Mouse (Mus musculus): Measurements from ENCODE around the gene Olfr765.

GRCm38 (mm10) chr10:129004032-129004920 is 45.5 kb downstream of the Olfr765 start:
- TF ChIP-seq CTCF (IDR thresholded peaks at IDR 0.05 in 2 of 3, conservative IDR thresholded peaks at IDR 0.05 in 1 of 3; ENCODE audit: control insufficient read depth in 1 of 3, insufficient read depth in 1 of 3, low read depth in 2 of 3, low read length in 3 of 3, poor library complexity in 1 of 3, severe bottlenecking in 1 of 3) (no peak), POLR2A (IDR thresholded peaks at IDR 0.05; ENCODE audit: control insufficient read depth in 1 of 2, insufficient read depth in 1 of 2, low read depth in 1 of 2, low read length in 2 of 2, poor library complexity in 1 of 2) (no peak), MAZ (IDR thresholded peaks at IDR 0.05; ENCODE audit: low read depth, low read length) (no peak)

Data from MEL (cell line).